In genomic region chr5:75460414-75461025, GRCm38 (mm10) we compare ENCODE assay signal across 19 mouse cellular contexts.
DNase-seq lines count a peak whose midpoint lies in the region; ATAC-seq and TF ChIP-seq lines count a peak whose summit lies in the region.
"Had no signal": no experiment of that assay in that cellular context is flagged by ENCODE, and none has a peak within 500 bp of the region (broad histone marks: within the 10 kb centered on the region; RNA-seq: fewer than 3 reads in every experiment).

No protein-coding gene starts in this region.

- H3K9ac ChIP-seq in heart, adult 2 months (ENCODE audit: low read depth, low read length): no peak overlapping the region
- peak overlapping the region; percentile 40; the same call in 1 of the 2 replicates for H3K9ac ChIP-seq in liver, embryonic 12.5 days
- H3K9ac ChIP-seq: hindbrain, embryonic 12.5 days; lung, embryonic 14.5 days had no signal

- no peak for TF ChIP-seq EP300 in heart, adult 2 months (IDR thresholded peaks at IDR 0.05; ENCODE audit: insufficient read depth, low read depth, low read length)

- H3K27me3 ChIP-seq in heart, embryonic 10.5 days (ENCODE audit: insufficient read depth, poor library complexity, severe bottlenecking): peaks cover 3% of the 10 kb centered on the region; the same call in 1 of the 2 replicates
- no peaks in the 10 kb centered on the region for H3K27me3 ChIP-seq in heart, adult 2 months (ENCODE audit: control insufficient read depth, insufficient read depth, low read length)
- no peaks in the 10 kb centered on the region for H3K27me3 ChIP-seq in liver, embryonic 12.5 days (replicated peaks)
- H3K27me3 ChIP-seq: hindbrain, embryonic 12.5 days had no signal

- TF ChIP-seq POLR2A in heart, adult 2 months (IDR thresholded peaks at IDR 0.05; ENCODE audit: insufficient read depth, low read depth, low read length): no peak

- intact Hi-C loops in heart, adult 2 months (cut with DNase I): no loop called here

- no peaks in the 10 kb centered on the region for H3K9me3 ChIP-seq in heart, embryonic 10.5 days
- no peaks in the 10 kb centered on the region for H3K9me3 ChIP-seq in liver, embryonic 12.5 days (replicated peaks)
- H3K9me3 ChIP-seq: forebrain, embryonic 10.5 days; hindbrain, embryonic 12.5 days; megakaryocyte, embryonic 14.5 days had no signal

- H3K4me1 ChIP-seq in heart, embryonic 10.5 days: peaks cover 17% of the 10 kb centered on the region
- no peaks in the 10 kb centered on the region for H3K4me1 ChIP-seq in heart, adult 2 months (ENCODE audit: control insufficient read depth, insufficient read depth, low read length)
- H3K4me1 ChIP-seq in liver, embryonic 12.5 days: peaks cover 59% of the 10 kb centered on the region
- H3K4me1 ChIP-seq: hindbrain, embryonic 12.5 days had no signal

- H3K79me2 ChIP-seq in heart, adult 2 months (replicated peaks; ENCODE audit: control insufficient read depth, insufficient read depth, low read length): no peaks in the 10 kb centered on the region

- TF ChIP-seq CTCF in heart, adult 2 months (IDR thresholded peaks at IDR 0.05): no peak

- 0 out of 2 replicates have a peak overlapping the region, but pooled peaks have one; percentile 1 for H3K4me3 ChIP-seq in heart, embryonic 10.5 days
- no peak overlapping the region for H3K4me3 ChIP-seq in heart, adult 2 months
- H3K4me3 ChIP-seq in liver, embryonic 12.5 days: no peak overlapping the region; the same call in 1 of the 2 replicates
- H3K4me3 ChIP-seq: forebrain, embryonic 10.5 days; hindbrain, embryonic 12.5 days; megakaryocyte, embryonic 14.5 days had no signal

- H3K27ac ChIP-seq in heart, embryonic 10.5 days: 0 out of 2 replicates have a peak overlapping the region, but pooled peaks have one; percentile 10
- no peak overlapping the region for H3K27ac ChIP-seq in heart, adult 2 months
- peak overlapping the region; percentile 87 for H3K27ac ChIP-seq in liver, embryonic 12.5 days
- H3K27ac ChIP-seq: forebrain, embryonic 10.5 days; hindbrain, embryonic 12.5 days had no signal

- no peaks in the 10 kb centered on the region for H3K36me3 ChIP-seq in heart, embryonic 10.5 days
- H3K36me3 ChIP-seq in heart, adult 2 months (ENCODE audit: control insufficient read depth, insufficient read depth, low read length): no peaks in the 10 kb centered on the region
- no peaks in the 10 kb centered on the region for H3K36me3 ChIP-seq in liver, embryonic 12.5 days
- H3K36me3 ChIP-seq: forebrain, embryonic 10.5 days; hindbrain, embryonic 12.5 days had no signal

- no peak for DNase-seq in heart, embryonic 10.5 days (ENCODE audit: low spot score)
- no peak for DNase-seq in heart, adult 2 months
- peak; percentile 84 for DNase-seq in c-Kit-positive CD71-positive TER-119-negative erythroid progenitor cells, embryonic 14.5 days (ENCODE audit: low read depth)
- DNase-seq in skeletal muscle tissue, adult 2 months (ENCODE audit: low read depth, low spot score): peak; percentile 3
- no peak for DNase-seq in yolk sac, embryonic 10.5 days (ENCODE audit: low spot score)
- DNase-seq in urinary bladder, postnatal 4 days (ENCODE audit: low spot score in 2 of 2): no peak
- no peak for DNase-seq in left cerebral cortex, adult 9 months (ENCODE audit: low spot score in 2 of 2)
- DNase-seq: cerebellum, adult 9-11 months; gastrocnemius, postnatal 25 days; kidney, adult 11 months; kidney, postnatal 36 days; layer of hippocampus, postnatal 36 days; left cerebral cortex, postnatal 4 days; lung, embryonic 14.5 days; right cerebral cortex, postnatal 25 days had no signal

- ATAC-seq in liver, embryonic 12.5 days: peak; percentile 98

- H3K4me2 ChIP-seq in liver, embryonic 12.5 days: peak overlapping the region; percentile 50
- H3K4me2 ChIP-seq: hindbrain, embryonic 12.5 days; lung, embryonic 14.5 days had no signal

- WGBS in heart, embryonic 10.5 days: 25% methylated on average over 9 of the region's 9 CpGs
- 56% methylated on average over 9 of the region's 9 CpGs for WGBS in heart, adult 2 months
- 15% methylated on average over 9 of the region's 9 CpGs for WGBS in liver, embryonic 12.5 days (ENCODE audit: insufficient replicate concordance)

Comparison
In these comparisons a context has a peak if more than half of its experiments do, and no peak if none do; other contexts are left out.
1. DNase-seq: peak in c-Kit-positive CD71-positive TER-119-negative erythroid progenitor cells, embryonic 14.5 days (single experiment) and skeletal muscle tissue, adult 2 months (single experiment); none in heart, embryonic 10.5 days (single experiment), heart, adult 2 months (0 of 2), yolk sac, embryonic 10.5 days (single experiment), urinary bladder, postnatal 4 days (0 of 2) and left cerebral cortex, adult 9 months (0 of 2).